Mouse (Mus musculus) telencephalon, adult 2 months (tissue): ENCODE measurements at regions not wholly inside any gene's neighbourhood (a gene's known extent, or its start where the extent isn't known, plus 50 kb on each side); places are given as distances from the start of the nearest gene placed in this dataset.

ENCODE experiments used
- DNase-seq: peaks from one replicate; pipeline ENCODE4 v3.0.0-alpha.2; 2011; ENCODE audit warnings: low read depth, low spot score

- no peak for DNase-seq
Measured at GRCm38 (mm10) chr16:51675988-51676387, 355.0 kb upstream of the Cblb start.

GRCm38 (mm10) chr16:51690861-51691260 is 340.2 kb upstream of the Cblb start:
- DNase-seq = no peak

- DNase-seq = no peak
Measured at GRCm38 (mm10) chr16:51705026-51705425, 326.0 kb upstream of the Cblb start.

- no peak for DNase-seq
Measured at GRCm38 (mm10) chr16:51718695-51719094, 312.3 kb upstream of the Cblb start.

- no peak for DNase-seq
Measured at GRCm38 (mm10) chr16:51719637-51720036, 311.4 kb upstream of the Cblb start.

GRCm38 (mm10) chr16:51722682-51723081 is 308.3 kb upstream of the Cblb start:
- DNase-seq = no peak

GRCm38 (mm10) chr16:51741875-51742274 is 289.1 kb upstream of the Cblb start:
- no peak for DNase-seq

GRCm38 (mm10) chr16:51751878-51752277 is 279.1 kb upstream of the Cblb start:
- DNase-seq = no peak

GRCm38 (mm10) chr16:51758361-51759227 is 272.4 kb upstream of the Cblb start:
- DNase-seq = peak; percentile 26

- peak; percentile 27 for DNase-seq
Measured at GRCm38 (mm10) chr16:51759228-51759647, 271.8 kb upstream of the Cblb start.

- no peak for DNase-seq
Measured at GRCm38 (mm10) chr16:51767556-51767955, 263.5 kb upstream of the Cblb start.

- DNase-seq = no peak
Measured at GRCm38 (mm10) chr16:51778920-51779319, 252.1 kb upstream of the Cblb start.

- DNase-seq = no peak
Measured at GRCm38 (mm10) chr16:51795003-51795402, 236.0 kb upstream of the Cblb start.

GRCm38 (mm10) chr16:51807323-51807722 is 223.7 kb upstream of the Cblb start:
- DNase-seq = no peak

- DNase-seq = no peak
Measured at GRCm38 (mm10) chr16:51809120-51809519, 221.9 kb upstream of the Cblb start.

- DNase-seq = no peak
Measured at GRCm38 (mm10) chr16:51811073-51811472, 220.0 kb upstream of the Cblb start.

GRCm38 (mm10) chr16:51842770-51843169 is 188.3 kb upstream of the Cblb start:
- DNase-seq = no peak

- no peak for DNase-seq
Measured at GRCm38 (mm10) chr16:51845539-51845938, 185.5 kb upstream of the Cblb start.

- no peak for DNase-seq
Measured at GRCm38 (mm10) chr16:51880711-51881110, 150.3 kb upstream of the Cblb start.

GRCm38 (mm10) chr16:51881127-51881526 is 149.9 kb upstream of the Cblb start:
- no peak for DNase-seq

GRCm38 (mm10) chr16:51883813-51884212 is 147.2 kb upstream of the Cblb start:
- no peak for DNase-seq

- DNase-seq = no peak
Measured at GRCm38 (mm10) chr16:51887496-51887895, 143.5 kb upstream of the Cblb start.

- no peak for DNase-seq
Measured at GRCm38 (mm10) chr16:51905588-51905987, 125.4 kb upstream of the Cblb start.
